Mouse (Mus musculus): ENCODE results near the gene Masp2. TPM values are rescaled to one million over a fixed set of nuclear protein-coding genes. Genes with fewer than 3 reads are reported as not detected.

The Masp2 gene
- polyA plus RNA-seq, 1 experiment from 2014 or later = 0.15 TPM

GRCm38 (mm10) chr4:148644926-148645325 lies 42.6 kb downstream of the Masp2 start:
- H3K27me3 ChIP-seq = no peaks in the 10 kb centered on the region
- no peak overlapping the region for H3K9ac ChIP-seq
- H3K27ac ChIP-seq = no peak overlapping the region
- H3K4me2 ChIP-seq (replicated peaks) = no peak overlapping the region
- no peaks in the 10 kb centered on the region for H3K9me3 ChIP-seq
- 0 out of 2 replicates have a peak, but pooled peaks cover 4% of the 10 kb centered on the region for H3K4me1 ChIP-seq
- WGBS = 85% methylated on average over 6 of the region's 6 CpGs
- no peak overlapping the region for H3K4me3 ChIP-seq
- no peaks in the 10 kb centered on the region for H3K36me3 ChIP-seq
- no peak for ATAC-seq (ENCODE audit: low FRiP score, low read depth)

GRCm38 (mm10) chr4:148646616-148647015 lies 44.3 kb downstream of the Masp2 start:
- no peak for ATAC-seq (ENCODE audit: low FRiP score, low read depth)
- WGBS = 64% methylated on average over 11 of the region's 11 CpGs
- no peak overlapping the region for H3K4me3 ChIP-seq
- H3K4me2 ChIP-seq (replicated peaks) = no peak overlapping the region
- H3K36me3 ChIP-seq = no peaks in the 10 kb centered on the region
- no peak overlapping the region for H3K9ac ChIP-seq
- no peak overlapping the region for H3K27ac ChIP-seq
- 0 out of 2 replicates have a peak, but pooled peaks cover 4% of the 10 kb centered on the region for H3K4me1 ChIP-seq
- H3K9me3 ChIP-seq = no peaks in the 10 kb centered on the region
- H3K27me3 ChIP-seq = no peaks in the 10 kb centered on the region

- Histone ChIP-seq H3K36me3 (no peaks in the 10 kb centered on the region), H3K4me3 (no peak overlapping the region), H3K27ac (no peak overlapping the region), H3K9me3 (no peaks in the 10 kb centered on the region), H3K27me3 (no peaks in the 10 kb centered on the region), H3K4me1 (no peaks in the 10 kb centered on the region), H3K4me2 (replicated peaks) (no peak overlapping the region), H3K9ac (no peak overlapping the region)
- WGBS = 61% methylated on average over 3 of the region's 3 CpGs
- ATAC-seq (ENCODE audit: low FRiP score, low read depth) = no peak
Observed at GRCm38 (mm10) chr4:148649309-148649708, 47.0 kb downstream of the Masp2 start.

- 75% methylated on average over 9 of the region's 9 CpGs for WGBS
- Histone ChIP-seq H3K27ac (no peak overlapping the region), H3K9ac (no peak overlapping the region), H3K4me3 (no peak overlapping the region), H3K4me1 (no peaks in the 10 kb centered on the region), H3K27me3 (no peaks in the 10 kb centered on the region), H3K36me3 (no peaks in the 10 kb centered on the region), H3K4me2 (replicated peaks) (no peak overlapping the region), H3K9me3 (no peaks in the 10 kb centered on the region)
- no peak for ATAC-seq (ENCODE audit: low FRiP score, low read depth)
Observed at GRCm38 (mm10) chr4:148651045-148651444, 48.7 kb downstream of the Masp2 start.

GRCm38 (mm10) chr4:148654701-148655398 lies 52.5 kb downstream of the Masp2 start:
- Histone ChIP-seq H3K4me1 (peaks cover 4% of the 10 kb centered on the region; the same call in 1 of the 2 replicates), H3K4me2 (replicated peaks) (no peak overlapping the region), H3K9me3 (no peaks in the 10 kb centered on the region), H3K36me3 (no peaks in the 10 kb centered on the region), H3K27me3 (peaks cover 3% of the 10 kb centered on the region; the same call in 1 of the 2 replicates), H3K9ac (no peak overlapping the region), H3K4me3 (no peak overlapping the region), H3K27ac (no peak overlapping the region)
- WGBS = 87% methylated on average over 18 of the region's 18 CpGs
- no peak for ATAC-seq (ENCODE audit: low FRiP score, low read depth)

GRCm38 (mm10) chr4:148656691-148657258 lies 54.4 kb downstream of the Masp2 start:
- no peak overlapping the region for H3K27ac ChIP-seq
- H3K4me3 ChIP-seq = no peak overlapping the region
- H3K9ac ChIP-seq = no peak overlapping the region
- no peak for ATAC-seq (ENCODE audit: low FRiP score, low read depth)
- peaks cover 7% of the 10 kb centered on the region; the same call in 1 of the 2 replicates for H3K27me3 ChIP-seq
- H3K36me3 ChIP-seq = no peaks in the 10 kb centered on the region
- 32% methylated on average over 15 of the region's 15 CpGs for WGBS
- H3K9me3 ChIP-seq = no peaks in the 10 kb centered on the region
- H3K4me1 ChIP-seq = peaks cover 5% of the 10 kb centered on the region; the same call in 1 of the 2 replicates
- H3K4me2 ChIP-seq (replicated peaks) = no peak overlapping the region

- no peak overlapping the region for H3K4me3 ChIP-seq
- peaks cover 11% of the 10 kb centered on the region; the same call in 1 of the 2 replicates for H3K27me3 ChIP-seq
- no peaks in the 10 kb centered on the region for H3K36me3 ChIP-seq
- H3K4me2 ChIP-seq (replicated peaks) = no peak overlapping the region
- WGBS = 81% methylated on average over 13 of the region's 13 CpGs
- no peak overlapping the region for H3K27ac ChIP-seq
- H3K9ac ChIP-seq = no peak overlapping the region
- peaks cover 13% of the 10 kb centered on the region for H3K4me1 ChIP-seq
- no peaks in the 10 kb centered on the region for H3K9me3 ChIP-seq
- no peak for ATAC-seq (ENCODE audit: low FRiP score, low read depth)
Observed at GRCm38 (mm10) chr4:148657776-148658175, 55.4 kb downstream of the Masp2 start.

GRCm38 (mm10) chr4:148660174-148660573 lies 57.8 kb downstream of the Masp2 start:
- Histone ChIP-seq H3K4me1 (peaks cover 15% of the 10 kb centered on the region), H3K4me3 (no peak overlapping the region), H3K9me3 (no peaks in the 10 kb centered on the region), H3K27ac (no peak overlapping the region), H3K4me2 (replicated peaks) (no peak overlapping the region), H3K9ac (no peak overlapping the region), H3K36me3 (no peaks in the 10 kb centered on the region), H3K27me3 (peaks cover 29% of the 10 kb centered on the region; the same call in 1 of the 2 replicates)
- WGBS = 32% methylated on average over 3 of the region's 3 CpGs
- no peak for ATAC-seq (ENCODE audit: low FRiP score, low read depth)

- H3K4me1 ChIP-seq = peaks cover 11% of the 10 kb centered on the region
- 23% methylated on average over 21 of the region's 21 CpGs for WGBS
- no peaks in the 10 kb centered on the region for H3K9me3 ChIP-seq
- peaks cover 29% of the 10 kb centered on the region; the same call in 1 of the 2 replicates for H3K27me3 ChIP-seq
- H3K4me3 ChIP-seq = 0 out of 2 replicates have a peak overlapping the region, but pooled peaks have one; percentile 12
- H3K9ac ChIP-seq = no peak overlapping the region
- no peak for ATAC-seq (ENCODE audit: low FRiP score, low read depth)
- peak overlapping the region; percentile 53 for H3K4me2 ChIP-seq (replicated peaks)
- no peaks in the 10 kb centered on the region for H3K36me3 ChIP-seq
- H3K27ac ChIP-seq = no peak overlapping the region
Observed at GRCm38 (mm10) chr4:148662168-148662965, 60.0 kb downstream of the Masp2 start.

GRCm38 (mm10) chr4:148663326-148663725 lies 61.0 kb downstream of the Masp2 start:
- Histone ChIP-seq H3K4me2 (replicated peaks) (no peak overlapping the region), H3K27me3 (peaks cover 26% of the 10 kb centered on the region; the same call in 1 of the 2 replicates), H3K9ac (no peak overlapping the region), H3K36me3 (no peaks in the 10 kb centered on the region), H3K9me3 (no peaks in the 10 kb centered on the region), H3K4me3 (no peak overlapping the region), H3K4me1 (peaks cover 11% of the 10 kb centered on the region), H3K27ac (no peak overlapping the region)
- WGBS = 74% methylated on average over 7 of the region's 7 CpGs
- no peak for ATAC-seq (ENCODE audit: low FRiP score, low read depth)

GRCm38 (mm10) chr4:148664021-148664420 lies 61.7 kb downstream of the Masp2 start:
- Histone ChIP-seq H3K36me3 (no peaks in the 10 kb centered on the region), H3K27ac (no peak overlapping the region), H3K27me3 (peaks cover 26% of the 10 kb centered on the region; the same call in 1 of the 2 replicates), H3K9me3 (no peaks in the 10 kb centered on the region), H3K4me3 (no peak overlapping the region), H3K4me2 (replicated peaks) (no peak overlapping the region), H3K4me1 (peaks cover 11% of the 10 kb centered on the region), H3K9ac (no peak overlapping the region)
- ATAC-seq (ENCODE audit: low FRiP score, low read depth) = no peak
- 32% methylated on average over 6 of the region's 6 CpGs for WGBS

All from limb, embryonic 13.5 days (tissue).